Mouse (Mus musculus): ENCODE measurements around the gene Aen. TPM values are rescaled to one million over a fixed set of nuclear protein-coding genes. Genes with fewer than 3 reads are reported as not detected.

The Aen gene
- polyA plus RNA-seq, 1 experiment, result 77.7 TPM

- no peaks in the 10 kb centered on the region for H3K27me3 ChIP-seq (ENCODE audit: control insufficient read depth, insufficient read depth, insufficient read length)
- H3K79me2 ChIP-seq (ENCODE audit: control insufficient read depth, insufficient read depth), result no peaks in the 10 kb centered on the region
- no peaks in the 10 kb centered on the region for H3K79me3 ChIP-seq (ENCODE audit: low read depth)
- H3K4me3 ChIP-seq (ENCODE audit: insufficient read depth, poor library complexity, severe bottlenecking), result no peak overlapping the region
- no peak overlapping the region for H3ac ChIP-seq (ENCODE audit: control insufficient read depth, insufficient read length, low read depth)
- H3K36me3 ChIP-seq (ENCODE audit: control insufficient read depth, insufficient read depth), result peaks cover 9% of the 10 kb centered on the region
- TF ChIP-seq MYOD1 (IDR thresholded peaks at IDR 0.05; ENCODE audit: control insufficient read depth, insufficient read length, low read depth) (peak; percentile 67), MAX (IDR thresholded peaks at IDR 0.05) (no peak), CTCF (IDR thresholded peaks at IDR 0.05; ENCODE audit: control insufficient read depth, insufficient read depth, insufficient read length) (no peak)
Observed at GRCm38 (mm10) chr7:78914545-78914845, 18.8 kb downstream of the Aen start.

GRCm38 (mm10) chr7:78914896-78915510 is 19.3 kb downstream of the Aen start:
- H3K79me3 ChIP-seq (ENCODE audit: low read depth), result no peaks in the 10 kb centered on the region
- H3K27me3 ChIP-seq (ENCODE audit: control insufficient read depth, insufficient read depth, insufficient read length), result no peaks in the 10 kb centered on the region
- H3ac ChIP-seq (ENCODE audit: control insufficient read depth, insufficient read length, low read depth), result no peak overlapping the region
- no peak for TF ChIP-seq USF1 (IDR thresholded peaks at IDR 0.05; ENCODE audit: low read depth)
- no peak for TF ChIP-seq CTCF (IDR thresholded peaks at IDR 0.05; ENCODE audit: control insufficient read depth, insufficient read depth, insufficient read length)
- TF ChIP-seq MYOG (IDR thresholded peaks at IDR 0.05; ENCODE audit: control insufficient read depth, extremely low read depth, insufficient read length), result no peak
- no peak for TF ChIP-seq FOSL1 (IDR thresholded peaks at IDR 0.05; ENCODE audit: insufficient read depth, low read length, poor library complexity, severe bottlenecking)
- peaks cover 4% of the 10 kb centered on the region for H3K36me3 ChIP-seq (ENCODE audit: control insufficient read depth, insufficient read depth)
- no peak overlapping the region for H3K4me3 ChIP-seq (ENCODE audit: insufficient read depth, poor library complexity, severe bottlenecking)
- H3K79me2 ChIP-seq (ENCODE audit: control insufficient read depth, insufficient read depth), result no peaks in the 10 kb centered on the region

GRCm38 (mm10) chr7:78918686-78919085 is 23.0 kb downstream of the Aen start:
- Histone ChIP-seq H3K36me3 (ENCODE audit: control insufficient read depth, insufficient read depth) (no peaks in the 10 kb centered on the region), H3ac (ENCODE audit: control insufficient read depth, insufficient read length, low read depth) (no peak overlapping the region), H3K4me3 (ENCODE audit: insufficient read depth, poor library complexity, severe bottlenecking) (no peak overlapping the region), H3K79me3 (ENCODE audit: low read depth) (no peaks in the 10 kb centered on the region), H3K79me2 (ENCODE audit: control insufficient read depth, insufficient read depth) (no peaks in the 10 kb centered on the region), H3K27me3 (ENCODE audit: control insufficient read depth, insufficient read depth, insufficient read length) (peaks cover 5% of the 10 kb centered on the region)
- TF ChIP-seq MYOG (IDR thresholded peaks at IDR 0.05; ENCODE audit: control insufficient read depth, extremely low read depth, insufficient read length) (no peak), USF1 (IDR thresholded peaks at IDR 0.05; ENCODE audit: low read depth) (no peak), CEBPB (IDR thresholded peaks at IDR 0.05; ENCODE audit: low read depth) (no peak), MAX (IDR thresholded peaks at IDR 0.05) (no peak), MYOD1 (IDR thresholded peaks at IDR 0.05; ENCODE audit: control insufficient read depth, insufficient read length, low read depth) (no peak), FOSL1 (IDR thresholded peaks at IDR 0.05; ENCODE audit: insufficient read depth, low read length, poor library complexity, severe bottlenecking) (no peak), CTCF (IDR thresholded peaks at IDR 0.05; ENCODE audit: control insufficient read depth, insufficient read depth, insufficient read length) (no peak)

- Histone ChIP-seq H3K79me2 (ENCODE audit: control insufficient read depth, insufficient read depth) (no peaks in the 10 kb centered on the region), H3K79me3 (ENCODE audit: low read depth) (no peaks in the 10 kb centered on the region), H3ac (ENCODE audit: control insufficient read depth, insufficient read length, low read depth) (no peak overlapping the region), H3K36me3 (ENCODE audit: control insufficient read depth, insufficient read depth) (no peaks in the 10 kb centered on the region), H3K4me3 (ENCODE audit: insufficient read depth, poor library complexity, severe bottlenecking) (no peak overlapping the region), H3K27me3 (ENCODE audit: control insufficient read depth, insufficient read depth, insufficient read length) (peaks cover 5% of the 10 kb centered on the region)
- TF ChIP-seq CEBPB (IDR thresholded peaks at IDR 0.05; ENCODE audit: low read depth) (no peak), USF1 (IDR thresholded peaks at IDR 0.05; ENCODE audit: low read depth) (no peak), MYOD1 (IDR thresholded peaks at IDR 0.05; ENCODE audit: control insufficient read depth, insufficient read length, low read depth) (no peak), FOSL1 (IDR thresholded peaks at IDR 0.05; ENCODE audit: insufficient read depth, low read length, poor library complexity, severe bottlenecking) (no peak), MAX (IDR thresholded peaks at IDR 0.05) (no peak), MYOG (IDR thresholded peaks at IDR 0.05; ENCODE audit: control insufficient read depth, extremely low read depth, insufficient read length) (no peak)
Observed at GRCm38 (mm10) chr7:78922506-78922905, 26.9 kb downstream of the Aen start.

GRCm38 (mm10) chr7:78924300-78924699 is 28.6 kb downstream of the Aen start:
- peaks cover 5% of the 10 kb centered on the region for H3K27me3 ChIP-seq (ENCODE audit: control insufficient read depth, insufficient read depth, insufficient read length)
- no peaks in the 10 kb centered on the region for H3K79me2 ChIP-seq (ENCODE audit: control insufficient read depth, insufficient read depth)
- H3K79me3 ChIP-seq (ENCODE audit: low read depth), result no peaks in the 10 kb centered on the region
- H3K4me3 ChIP-seq (ENCODE audit: insufficient read depth, poor library complexity, severe bottlenecking), result no peak overlapping the region
- TF ChIP-seq MYOG (IDR thresholded peaks at IDR 0.05; ENCODE audit: control insufficient read depth, extremely low read depth, insufficient read length) (no peak), CTCF (IDR thresholded peaks at IDR 0.05; ENCODE audit: control insufficient read depth, insufficient read depth, insufficient read length) (peak; percentile 39), FOSL1 (IDR thresholded peaks at IDR 0.05; ENCODE audit: insufficient read depth, low read length, poor library complexity, severe bottlenecking) (no peak), USF1 (IDR thresholded peaks at IDR 0.05; ENCODE audit: low read depth) (no peak)
- H3K36me3 ChIP-seq (ENCODE audit: control insufficient read depth, insufficient read depth), result no peaks in the 10 kb centered on the region
- H3ac ChIP-seq (ENCODE audit: control insufficient read depth, insufficient read length, low read depth), result no peak overlapping the region

GRCm38 (mm10) chr7:78924796-78925195 is 29.1 kb downstream of the Aen start:
- H3K4me3 ChIP-seq (ENCODE audit: insufficient read depth, poor library complexity, severe bottlenecking), result no peak overlapping the region
- no peaks in the 10 kb centered on the region for H3K79me3 ChIP-seq (ENCODE audit: low read depth)
- peaks cover 5% of the 10 kb centered on the region for H3K27me3 ChIP-seq (ENCODE audit: control insufficient read depth, insufficient read depth, insufficient read length)
- no peak overlapping the region for H3ac ChIP-seq (ENCODE audit: control insufficient read depth, insufficient read length, low read depth)
- no peaks in the 10 kb centered on the region for H3K79me2 ChIP-seq (ENCODE audit: control insufficient read depth, insufficient read depth)
- H3K36me3 ChIP-seq (ENCODE audit: control insufficient read depth, insufficient read depth), result no peaks in the 10 kb centered on the region
- TF ChIP-seq CTCF (IDR thresholded peaks at IDR 0.05; ENCODE audit: control insufficient read depth, insufficient read depth, insufficient read length), result no peak
- no peak for TF ChIP-seq USF1 (IDR thresholded peaks at IDR 0.05; ENCODE audit: low read depth)
- TF ChIP-seq MYOD1 (IDR thresholded peaks at IDR 0.05; ENCODE audit: control insufficient read depth, insufficient read length, low read depth), result peak; percentile 53
- no peak for TF ChIP-seq CEBPB (IDR thresholded peaks at IDR 0.05; ENCODE audit: low read depth)
